Mouse (Mus musculus) fat pad, adult 2 months (tissue): ENCODE measurements around the gene Tdo2.

Source experiments
- DNase-seq: peaks from one replicate; pipeline ENCODE4 v3.0.0-alpha.2; 2011; ENCODE audit warnings: low read depth, low spot score; ENCODE audit errors: extremely low read depth

Tdo2 gene

DNA sequence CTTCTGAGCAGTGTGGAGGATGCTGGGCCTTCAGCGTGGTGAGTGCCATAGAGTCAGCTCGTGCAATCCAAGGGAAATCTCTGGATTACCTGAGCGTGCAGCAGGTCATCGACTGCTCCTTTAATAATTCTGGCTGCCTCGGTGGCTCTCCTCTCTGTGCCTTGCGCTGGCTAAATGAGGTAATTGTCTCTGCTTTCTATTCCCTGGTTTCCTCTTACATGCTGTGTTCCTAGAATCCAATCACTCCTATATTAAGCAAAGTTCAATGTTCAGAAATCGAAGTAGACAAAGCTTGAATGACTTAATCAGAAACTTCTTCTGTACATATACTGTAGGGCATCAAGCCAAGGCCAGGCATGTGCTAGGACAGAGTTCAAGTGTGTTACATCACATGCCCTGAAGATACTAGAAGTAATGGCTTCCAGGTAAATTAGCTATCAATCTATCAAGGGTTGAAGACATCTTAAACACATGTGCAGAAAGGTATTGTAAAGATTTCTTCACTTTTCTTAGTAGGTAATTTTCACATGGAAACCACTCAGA is 31.1 kb downstream of the Tdo2 start:
- no peak for DNase-seq

DNA sequence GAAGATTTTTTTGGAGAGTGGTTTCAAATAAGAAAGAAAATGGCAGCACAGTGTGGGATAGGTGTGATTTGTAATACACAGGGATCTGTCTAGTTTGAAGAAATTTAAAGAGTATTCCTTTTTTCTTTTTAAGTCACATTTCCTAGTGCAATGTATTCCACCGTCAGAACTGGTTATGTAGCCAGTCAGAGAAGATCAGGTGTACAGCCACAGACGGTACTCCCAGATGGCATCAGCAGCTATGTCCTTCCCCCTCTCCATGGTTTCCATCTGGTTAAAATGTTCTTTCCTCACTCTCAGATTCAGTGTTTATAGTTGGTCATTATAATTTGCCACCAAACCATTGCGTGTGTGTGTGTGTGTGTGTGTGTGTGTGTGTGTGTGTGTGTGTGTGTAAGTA is 32.9 kb downstream of the Tdo2 start:
- no peak for DNase-seq

DNA sequence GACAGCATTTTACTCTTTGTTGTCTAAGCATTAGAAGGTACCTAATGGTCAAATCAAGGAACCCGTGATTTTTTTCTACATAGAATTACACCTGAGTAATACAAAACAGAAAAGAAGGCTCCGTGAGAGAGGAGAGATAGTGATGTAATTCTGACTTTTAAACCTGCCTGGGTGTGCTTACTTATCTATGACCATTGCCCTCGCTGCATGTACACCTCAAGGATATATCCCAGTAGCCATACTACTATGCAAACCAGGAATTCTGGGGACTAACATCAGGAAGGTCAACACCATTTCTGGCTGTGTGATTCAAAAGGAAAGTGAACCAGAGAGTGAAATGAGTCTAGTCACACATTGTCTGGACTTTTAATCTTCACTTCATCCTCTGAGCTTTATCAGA is 33.7 kb downstream of the Tdo2 start:
- no peak for DNase-seq

DNA sequence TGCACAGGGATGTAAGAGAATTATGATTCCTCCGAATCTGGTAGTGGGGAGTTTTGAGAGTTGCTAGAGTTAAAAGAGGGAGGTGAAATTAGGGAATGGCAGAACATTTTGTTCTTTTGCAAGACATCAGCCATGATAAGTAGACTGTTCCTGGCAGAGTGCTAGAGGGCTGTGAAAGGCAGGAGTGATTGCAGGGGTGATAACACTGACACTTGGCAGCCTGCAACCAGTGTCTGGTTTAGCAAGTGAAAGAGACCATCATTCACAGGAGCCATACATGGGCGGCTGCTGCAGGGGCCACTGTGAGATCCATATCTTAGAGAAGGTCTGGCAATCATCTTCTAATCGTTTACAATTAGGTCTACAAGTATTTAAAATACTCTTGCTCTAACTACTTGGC is 37.1 kb downstream of the Tdo2 start:
- peak; percentile 72 for DNase-seq

DNA sequence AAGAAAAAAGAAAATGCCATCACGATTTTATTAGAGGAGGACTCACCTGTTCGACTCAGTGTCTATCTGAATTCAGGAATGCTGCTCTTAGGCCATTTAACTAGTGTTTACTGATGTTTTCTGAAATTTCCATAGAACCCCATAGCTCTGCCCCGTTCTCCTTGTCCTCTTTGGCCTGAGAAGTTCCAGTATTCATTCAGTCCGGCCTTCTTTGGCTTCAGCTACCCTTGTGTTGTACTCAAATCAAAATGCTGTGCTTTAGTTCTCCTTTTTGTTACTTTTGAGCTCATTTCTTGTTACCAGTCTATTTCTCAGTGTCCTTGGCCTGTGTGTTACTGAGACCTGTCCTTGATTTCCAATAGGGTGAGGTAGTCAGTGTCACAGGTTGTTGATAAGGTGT is 42.7 kb downstream of the Tdo2 start:
- no peak for DNase-seq

DNA sequence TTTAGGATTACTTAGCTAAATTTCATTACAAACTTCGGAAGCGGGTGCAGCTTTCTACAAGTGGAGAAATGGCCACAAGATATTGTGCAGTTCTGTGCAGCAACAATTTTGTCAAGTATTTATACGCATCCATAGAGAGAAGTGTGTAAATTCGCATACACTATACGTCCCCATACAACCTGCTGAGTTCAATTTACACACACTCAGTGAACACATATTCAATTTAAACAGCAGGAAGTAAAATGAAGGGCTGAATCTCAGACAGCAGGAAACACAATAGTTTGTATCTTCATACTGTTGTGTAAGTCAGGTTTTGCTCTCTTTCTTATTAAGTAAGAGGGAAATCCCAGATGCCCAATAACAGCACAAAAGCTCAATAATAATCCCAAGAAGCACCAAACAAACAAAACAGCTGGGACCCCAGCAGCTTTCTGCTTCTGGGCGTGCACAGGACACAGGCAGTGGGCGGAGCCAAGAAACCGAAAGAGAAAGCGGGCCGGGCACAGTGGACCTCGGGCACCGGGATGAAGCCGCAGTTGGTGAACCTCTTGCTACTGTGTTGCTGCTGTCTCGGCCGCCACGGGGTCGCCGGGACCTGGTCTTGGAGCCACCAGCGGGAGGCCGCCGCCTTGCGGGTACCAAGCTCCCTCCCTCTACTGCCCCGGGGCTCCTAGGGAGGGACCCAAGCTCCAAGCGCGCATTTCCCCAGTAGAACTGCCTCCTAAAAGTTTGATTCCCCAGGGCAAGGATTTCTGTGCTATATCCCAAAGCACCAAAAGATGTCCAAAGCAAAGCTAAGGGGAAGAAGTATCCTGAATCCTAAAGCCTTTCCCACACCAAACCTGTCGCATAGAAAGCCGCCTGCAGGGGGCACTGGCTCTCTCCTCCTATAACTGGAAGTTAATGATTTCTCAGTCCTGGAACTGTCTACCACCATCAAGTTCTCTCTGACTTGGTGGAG is 43.6 kb downstream of the Tdo2 start, which contains the start of gene Ctso:
Gene Ctso (plus strand): TSS at position 461 of the 961 bp plus-strand sequence.
- DNase-seq, result no peak

DNA sequence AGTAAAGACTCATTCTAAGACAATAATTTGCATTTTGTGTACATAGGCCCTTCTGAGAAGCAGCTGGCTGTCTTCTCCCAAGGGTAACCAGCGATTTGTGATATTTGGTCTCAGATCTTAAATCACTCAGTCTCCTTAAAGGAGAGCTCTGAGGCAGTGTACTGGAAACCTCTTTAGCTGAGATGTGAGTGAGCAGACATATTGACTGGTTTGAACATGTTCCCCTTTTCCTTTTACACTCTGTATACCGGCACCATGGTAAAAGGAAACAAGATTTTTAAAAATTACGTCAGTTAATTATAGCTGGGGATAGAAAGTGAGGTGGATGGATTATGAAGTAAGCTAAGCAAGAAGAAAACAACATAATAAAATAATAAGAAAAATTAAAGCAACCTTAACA is 44.3 kb downstream of the Tdo2 start:
- DNase-seq, result no peak

DNA sequence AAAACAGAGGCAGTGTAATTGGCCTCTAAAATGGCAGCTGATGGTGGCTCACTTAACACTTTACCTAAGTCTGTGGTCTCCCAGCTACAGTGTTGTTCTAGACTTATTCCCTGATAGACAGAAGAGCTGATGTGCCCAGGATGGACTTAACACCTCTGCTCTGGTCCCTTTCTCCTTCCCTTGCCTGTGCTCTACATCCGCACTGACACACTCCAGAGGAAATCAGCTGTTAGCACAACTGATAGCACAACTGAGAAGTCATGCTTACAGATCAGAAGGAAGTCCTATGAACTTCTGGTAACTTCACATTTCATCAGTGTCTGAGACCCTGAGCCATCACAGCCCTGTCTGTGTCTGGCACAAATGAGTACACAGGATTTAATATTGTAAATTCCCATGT is 46.9 kb downstream of the Tdo2 start:
- DNase-seq, result no peak

DNA sequence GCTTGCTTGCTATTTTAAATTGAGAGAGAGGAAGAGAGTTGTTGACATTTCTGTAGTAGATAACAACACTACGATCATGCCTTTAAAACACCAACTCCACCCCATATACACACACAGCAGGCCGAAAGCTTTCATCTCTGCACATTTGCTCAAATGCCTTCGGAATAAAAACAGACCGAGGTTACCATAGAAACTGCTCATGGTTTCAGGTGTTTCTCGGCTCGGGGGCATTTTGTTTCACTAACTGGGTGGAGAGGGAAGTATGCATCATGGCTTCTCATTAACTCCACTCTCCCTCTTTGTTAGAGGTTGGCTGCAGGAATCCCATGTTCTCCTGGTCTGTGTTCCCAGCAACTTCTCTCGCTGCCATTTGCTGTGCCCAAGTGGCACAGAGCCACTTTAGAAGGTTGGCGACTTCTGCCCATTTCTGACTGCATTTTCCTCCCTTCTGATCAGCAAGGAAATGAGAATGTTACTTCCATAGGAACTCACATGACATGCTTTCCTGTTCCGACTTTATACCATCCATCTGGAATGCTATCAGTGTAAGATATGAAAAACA is 49.2 kb downstream of the Tdo2 start:
- DNase-seq, result no peak

DNA sequence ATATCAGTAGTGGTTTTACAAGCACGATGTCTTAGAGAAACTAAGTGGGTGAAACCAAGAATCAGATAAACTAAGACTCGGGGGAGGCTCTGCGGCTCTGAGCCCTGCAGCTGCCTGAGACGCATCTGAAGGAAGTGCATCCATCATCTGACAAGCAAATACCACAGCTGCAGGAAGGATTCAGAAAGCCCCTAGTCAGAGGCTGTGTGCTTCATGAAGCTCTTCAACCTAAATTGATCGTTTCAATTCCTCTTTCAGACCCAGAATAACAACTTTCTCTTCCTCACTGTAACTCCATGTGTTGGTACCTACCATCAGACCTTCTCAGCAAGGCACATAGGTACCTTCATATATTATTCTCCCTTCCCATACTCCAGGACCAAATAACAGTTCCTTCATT is 50.1 kb downstream of the Tdo2 start:
- no peak for DNase-seq

DNA sequence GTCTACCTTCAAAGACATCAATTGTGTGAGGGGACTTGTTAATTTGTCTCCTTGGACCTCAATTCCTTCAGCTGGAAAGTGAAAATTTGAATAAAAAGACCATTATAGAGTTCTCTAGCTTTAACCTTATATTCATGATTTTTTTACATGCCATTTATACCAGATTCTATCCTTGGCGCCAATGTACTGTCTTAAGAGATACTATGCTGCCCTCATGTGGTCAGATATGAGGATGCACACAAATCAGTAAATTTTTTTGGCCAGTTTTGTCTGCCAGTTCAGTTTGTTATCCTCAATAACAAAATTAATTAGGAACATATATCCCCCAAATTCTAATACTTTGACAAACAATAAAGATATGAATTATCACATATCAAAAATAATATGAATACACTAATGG is 51.1 kb downstream of the Tdo2 start:
- DNase-seq, result no peak

DNA sequence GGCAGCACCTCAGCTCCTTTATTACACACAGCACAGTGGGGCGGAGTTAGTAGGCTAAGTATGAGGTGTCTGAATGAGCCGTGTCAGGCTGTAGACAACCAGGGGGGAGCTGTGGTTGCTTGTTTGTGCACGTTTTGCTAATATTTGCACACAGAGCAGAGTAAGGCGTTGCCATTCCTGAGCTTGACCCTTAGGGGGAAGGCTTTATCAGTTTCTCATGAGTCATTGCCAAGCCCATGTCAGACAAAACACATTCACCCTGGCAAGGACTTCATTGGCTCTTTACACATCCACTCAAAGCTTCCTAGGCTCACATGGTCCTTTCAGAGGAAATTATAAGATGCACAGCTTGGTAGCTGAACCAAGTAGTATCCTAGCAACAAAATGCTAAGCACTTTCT is 53.1 kb downstream of the Tdo2 start:
- DNase-seq, result no peak

DNA sequence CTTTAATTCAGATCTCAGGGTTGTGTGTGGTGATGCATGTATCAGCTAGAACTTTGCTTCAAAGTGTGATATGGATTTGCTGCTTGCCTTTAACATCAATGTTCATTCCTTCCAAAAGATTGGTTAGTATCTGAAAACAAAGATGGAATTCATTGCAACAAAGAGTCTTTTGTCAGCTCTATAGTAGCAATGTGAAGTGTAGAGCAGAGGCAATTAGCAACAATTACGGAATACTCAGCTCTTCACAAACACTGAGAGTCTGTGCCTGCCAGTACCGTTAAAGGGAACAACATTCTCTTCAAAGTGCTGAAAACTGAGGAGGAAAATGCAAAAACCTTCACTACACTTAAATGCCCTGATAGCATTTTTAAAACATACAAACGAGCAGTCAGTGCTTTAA is 56.3 kb downstream of the Tdo2 start:
- no peak for DNase-seq

DNA sequence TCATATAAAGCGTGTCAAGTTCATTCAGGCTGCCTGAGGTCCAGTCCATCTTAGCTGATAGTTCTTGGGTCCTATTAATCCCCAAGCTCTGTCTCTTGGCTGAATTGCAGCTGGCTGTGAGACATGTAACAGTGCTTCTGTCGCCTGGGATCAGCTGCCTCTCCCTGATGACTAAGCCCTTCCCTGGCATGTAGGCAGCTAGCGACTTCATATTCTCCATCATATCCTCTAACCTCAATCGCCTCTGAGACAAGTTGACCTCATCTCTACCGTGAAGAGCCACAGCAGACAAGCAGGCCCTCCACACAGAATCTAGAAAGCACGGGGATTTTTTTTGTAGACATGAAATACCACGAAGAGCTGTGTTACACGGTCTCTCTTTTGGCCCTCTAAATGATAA is 57.8 kb downstream of the Tdo2 start:
- DNase-seq, result no peak

DNA sequence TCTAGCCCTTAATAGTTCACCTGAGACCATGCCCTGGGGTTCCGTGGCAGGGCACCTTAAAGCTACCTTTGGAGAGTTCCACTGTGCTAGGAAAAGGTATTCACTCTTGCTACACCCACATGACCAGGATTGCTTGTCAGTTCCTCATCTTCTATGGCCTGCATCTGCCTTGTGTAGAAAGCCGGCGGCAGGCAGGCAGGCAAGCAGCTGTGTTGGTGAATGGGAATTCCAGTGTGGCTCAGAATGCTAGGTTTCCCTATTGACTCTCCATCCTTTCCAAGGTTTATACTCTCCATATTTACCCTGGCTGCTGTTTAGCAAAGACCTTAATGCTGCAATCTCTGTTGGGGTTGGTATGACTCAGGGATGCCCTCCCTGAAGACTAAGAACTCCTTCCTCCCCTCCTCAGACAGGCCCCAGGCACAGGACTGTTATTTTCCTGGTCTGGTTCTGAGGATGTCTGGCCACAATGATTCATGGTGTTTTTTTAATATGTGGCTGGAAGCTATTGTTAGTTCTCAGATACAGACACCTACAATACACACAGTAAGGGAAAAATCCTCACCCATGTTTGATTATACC is 58.6 kb downstream of the Tdo2 start:
- DNase-seq, result no peak

DNA sequence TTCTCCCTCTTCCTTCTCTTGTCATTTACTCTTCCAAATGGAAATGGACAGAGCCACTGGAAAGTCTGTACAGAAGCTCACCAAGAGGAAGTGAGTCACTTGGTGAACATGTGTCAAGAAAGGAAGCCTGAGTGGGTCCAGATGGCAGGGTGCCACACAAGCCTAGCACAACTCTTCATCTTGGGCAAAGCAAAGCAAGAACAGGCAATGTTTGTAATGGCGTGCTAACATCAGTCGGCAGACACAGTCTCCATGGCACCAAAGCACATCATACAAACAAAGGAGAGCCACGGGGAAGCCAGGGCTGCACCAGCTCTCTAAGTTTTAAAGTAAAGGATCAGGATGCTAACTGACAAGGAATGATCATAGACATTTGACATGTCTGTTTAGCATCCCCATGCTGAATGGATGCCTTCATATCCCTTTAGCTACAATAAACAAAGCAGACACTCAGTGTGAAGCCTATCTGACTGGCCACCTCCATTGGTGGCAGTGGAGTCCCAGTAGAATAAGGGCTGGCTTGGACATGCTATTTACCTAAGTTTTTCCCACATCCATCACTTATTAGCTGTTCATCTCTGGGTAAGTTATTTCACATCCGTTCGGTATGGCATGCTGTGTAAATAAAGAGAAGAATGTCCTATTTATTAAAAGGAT is 59.8 kb downstream of the Tdo2 start:
- no peak for DNase-seq

DNA sequence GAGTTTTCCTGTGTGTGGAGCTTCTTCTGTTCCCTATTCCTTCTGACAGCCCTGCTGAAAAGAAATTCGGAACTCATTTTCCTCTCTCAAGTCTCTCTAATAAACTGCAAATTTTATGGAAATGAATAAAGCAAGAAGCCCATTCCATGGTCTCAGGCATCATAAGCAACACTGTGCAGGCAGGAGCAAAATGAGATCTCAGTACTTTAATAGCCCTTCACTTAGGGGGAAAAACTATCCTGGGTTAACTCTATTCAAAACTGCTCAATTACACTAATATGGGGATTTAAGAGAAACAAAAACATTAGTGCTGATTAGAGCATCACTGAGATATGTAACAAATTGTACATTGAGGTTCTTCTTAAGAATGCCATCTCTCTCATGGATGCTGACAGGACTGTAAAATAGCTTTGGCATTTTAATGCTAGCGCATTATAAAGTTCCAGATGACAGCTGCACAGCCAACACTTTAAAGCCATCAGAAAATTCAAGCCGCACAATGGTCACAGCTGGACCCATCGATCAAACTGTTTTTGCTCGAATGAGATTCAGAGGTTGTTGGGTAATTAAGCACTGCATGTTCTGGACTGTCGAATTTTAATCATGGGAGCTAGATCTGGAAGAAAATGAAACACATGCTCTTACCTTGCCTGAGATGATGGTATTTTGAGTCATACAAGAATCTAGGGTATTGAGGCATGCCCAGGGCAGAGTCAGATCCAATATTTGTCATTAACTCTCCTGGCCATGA is 65.5 kb downstream of the Tdo2 start:
- DNase-seq, result no peak
